Mouse (Mus musculus) urinary bladder, adult 18-20 months (tissue): ENCODE measurements around the gene Ctsl.

Source experiments
- DNase-seq, 2 experiments: peaks; one replicate each; pipeline ENCODE4 v3.0.0; 2022; ENCODE audit warnings: low spot score in 2 of 2, mixed read lengths in 2 of 2

Gene Ctsl

GRCm38 (mm10) chr13:64373695-64374094 is 3.0 kb upstream of the Ctsl start:
- DNase-seq = no peak

DNA sequence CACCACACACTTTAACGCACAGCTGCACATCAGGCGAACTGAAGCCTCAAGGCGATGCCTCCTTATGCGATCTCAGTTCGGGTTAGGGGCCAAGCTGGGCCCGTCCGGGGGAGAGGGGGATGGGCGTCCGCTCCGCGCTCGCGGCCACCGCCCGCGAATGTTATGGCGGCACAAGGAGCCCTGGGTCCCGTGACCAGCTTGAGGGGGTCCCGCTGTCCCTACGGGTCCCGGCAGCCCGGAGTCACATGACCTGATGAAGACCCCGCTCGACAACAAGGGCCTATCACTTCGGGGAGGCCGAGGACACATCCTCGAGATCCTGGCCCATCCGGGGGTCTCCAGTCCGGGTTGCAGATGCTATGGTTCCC is 901 bp downstream of the Ctsl start:
- peak in 1 of 2 experiments; percentile 5 for DNase-seq

DNA sequence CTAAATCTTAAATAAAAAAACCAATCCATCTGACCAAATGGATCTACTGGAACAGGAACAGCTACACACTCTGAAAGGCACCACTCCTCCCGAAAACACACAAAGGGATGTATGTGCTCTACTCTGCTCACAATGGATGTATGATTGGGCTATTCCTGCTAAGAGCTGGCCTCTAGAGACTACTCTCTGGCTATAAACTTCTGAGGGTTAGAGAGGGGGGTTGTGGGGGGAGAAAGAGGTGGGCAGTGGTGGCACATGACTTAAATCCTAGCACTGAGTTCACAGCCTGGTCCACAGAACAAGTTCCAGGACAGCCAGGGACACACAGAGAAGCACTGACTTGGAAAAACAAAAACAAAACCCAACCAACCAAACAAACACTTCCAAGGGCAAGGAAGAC is 2.1 kb downstream of the Ctsl start:
- DNase-seq = no peak

DNA sequence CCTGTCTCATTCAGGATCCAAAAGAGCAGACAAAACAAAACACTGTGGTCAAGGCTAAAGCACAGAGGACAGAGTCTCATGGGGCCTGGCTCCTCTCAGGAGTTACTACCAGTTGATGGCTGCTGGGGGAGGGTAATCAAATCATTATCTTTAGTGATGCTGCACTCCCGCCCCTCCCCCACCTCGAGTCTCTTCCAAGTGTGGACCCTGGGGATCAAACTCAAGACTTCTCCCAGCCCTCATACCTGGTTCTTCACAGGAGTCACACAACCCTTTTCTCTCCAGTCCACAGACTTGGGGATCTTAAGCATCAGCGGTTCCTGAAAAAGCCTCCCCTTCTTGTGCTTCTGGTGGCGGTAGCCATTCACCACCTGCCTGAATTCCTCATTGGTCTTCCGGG is 3.1 kb downstream of the Ctsl start:
- DNase-seq = no peak

GRCm38 (mm10) chr13:64365326-64365725 is 5.4 kb downstream of the Ctsl start:
- DNase-seq = no peak

GRCm38 (mm10) chr13:64364258-64364657 is 6.4 kb downstream of the Ctsl start:
- no peak for DNase-seq

DNA sequence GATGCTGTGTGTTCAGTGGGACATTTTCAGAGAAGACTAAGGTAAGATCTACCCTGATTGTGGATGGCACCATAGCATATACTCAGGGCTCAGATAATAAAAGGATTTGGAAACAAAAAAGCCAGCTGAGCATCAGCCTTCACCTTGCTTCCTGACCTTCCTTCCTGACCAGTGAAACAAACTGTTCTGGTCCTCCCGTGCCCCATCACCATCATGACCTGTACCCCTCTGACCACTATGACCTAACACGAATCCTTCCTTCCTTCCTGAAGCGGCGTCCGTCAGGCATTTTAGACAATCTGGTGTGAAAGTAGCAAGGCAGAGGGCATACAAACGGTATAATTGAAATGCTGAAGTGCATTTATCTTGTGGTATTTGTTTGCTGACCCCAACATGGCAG is 8.6 kb downstream of the Ctsl start:
- no peak for DNase-seq

- DNase-seq = no peak
These were observed 9.7 kb downstream of the Ctsl start for GRCm38 (mm10) chr13:64361020-64361419.

DNA sequence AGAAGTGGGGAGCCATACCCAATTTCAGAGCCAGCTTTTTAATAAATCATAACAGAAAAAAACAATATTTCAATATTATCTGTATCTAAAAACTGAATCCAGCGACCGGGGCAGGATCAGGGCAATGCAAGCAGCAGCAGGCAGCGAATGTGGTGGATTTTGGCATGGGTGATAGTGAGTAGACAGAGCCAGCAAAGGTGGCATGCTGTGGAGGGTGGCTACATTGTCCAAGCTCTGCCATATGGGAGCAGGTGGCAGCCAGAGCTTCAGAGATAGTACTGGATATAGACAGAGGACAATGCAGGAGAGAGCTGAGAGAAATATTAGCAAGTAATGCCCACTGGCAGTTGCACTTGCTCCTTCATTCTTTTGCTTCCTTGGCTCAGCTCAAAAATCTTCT is 11.0 kb downstream of the Ctsl start:
- DNase-seq = no peak

DNA sequence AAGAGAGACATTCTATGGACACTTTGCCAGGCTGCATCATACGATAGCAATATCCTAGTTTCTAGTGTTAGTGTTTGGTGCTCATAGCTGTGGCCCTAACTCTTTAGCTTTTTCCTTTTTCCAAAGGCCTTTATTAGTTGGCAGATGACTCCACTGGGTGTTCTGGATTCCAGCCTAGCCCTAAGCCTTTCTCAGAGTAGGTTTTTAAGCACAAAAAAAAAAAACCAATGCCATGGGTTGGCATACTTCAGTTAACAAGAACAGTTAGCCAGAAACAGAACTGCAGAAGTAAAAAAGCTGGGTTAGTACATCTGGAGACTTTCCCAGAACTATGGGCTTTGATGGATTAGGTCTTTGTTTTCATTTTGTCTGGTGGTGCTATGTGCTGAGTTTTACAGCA is 12.2 kb downstream of the Ctsl start:
- no peak for DNase-seq

DNA sequence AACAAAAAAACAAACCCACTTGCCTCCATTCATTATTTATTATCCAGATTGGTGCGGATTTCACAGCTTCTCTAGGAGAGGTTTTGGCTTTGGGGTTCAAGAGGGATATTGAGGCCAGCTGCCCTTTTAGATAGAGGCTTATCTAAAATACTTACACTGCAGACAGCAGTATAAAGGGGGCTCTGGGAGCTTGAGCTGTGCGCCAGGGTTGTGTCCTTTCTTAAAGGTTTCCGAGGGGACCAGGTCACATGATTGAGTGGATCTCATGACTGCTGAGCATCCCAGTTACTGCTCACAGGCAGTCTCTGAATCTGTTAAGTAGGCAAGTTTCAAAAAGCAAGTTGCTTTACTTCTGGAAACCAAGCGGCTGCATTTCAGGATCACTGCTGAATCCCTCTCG is 13.3 kb downstream of the Ctsl start:
- DNase-seq = no peak

DNA sequence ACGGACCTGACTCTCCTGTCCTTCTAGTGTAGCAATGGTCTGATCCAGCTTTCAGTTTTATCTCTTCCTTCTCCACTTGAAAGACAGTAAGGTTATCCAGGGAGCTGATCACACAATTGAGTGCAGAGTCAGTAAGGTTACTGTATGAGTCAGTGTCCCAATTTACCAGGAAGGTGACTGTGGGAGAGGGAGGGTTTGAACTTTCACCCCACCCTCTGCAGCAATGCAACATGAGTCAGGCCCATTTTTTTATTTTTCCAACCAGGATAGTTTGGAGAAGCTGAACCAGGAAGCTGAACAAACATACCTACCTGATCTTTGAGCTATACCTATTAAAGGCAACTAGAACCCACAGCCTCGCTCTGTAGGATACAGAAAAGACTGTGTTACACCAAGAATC is 21.2 kb downstream of the Ctsl start:
- DNase-seq = no peak

DNA sequence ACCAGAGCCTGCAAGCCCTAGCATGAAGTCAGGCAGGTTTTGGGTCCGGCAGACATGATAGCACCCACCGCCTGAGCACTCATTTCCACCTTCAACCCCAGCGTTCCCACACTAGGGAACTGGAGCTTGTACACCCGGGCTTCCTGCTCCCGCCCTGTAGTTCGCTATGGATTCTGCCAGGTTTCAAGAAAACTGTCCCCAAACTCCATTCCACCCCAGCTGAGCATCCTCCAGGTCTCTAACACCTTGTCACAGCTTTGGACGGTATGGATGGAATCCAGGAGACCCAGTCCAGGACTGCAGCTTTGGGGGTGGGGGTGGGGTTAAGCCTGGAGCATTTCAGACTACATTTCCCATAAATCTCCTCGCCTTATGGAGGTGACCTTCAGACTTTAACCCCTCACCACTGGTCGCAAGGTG is 26.6 kb downstream of the Ctsl start:
- DNase-seq = peak in 1 of 2 experiments; percentile 34

DNA sequence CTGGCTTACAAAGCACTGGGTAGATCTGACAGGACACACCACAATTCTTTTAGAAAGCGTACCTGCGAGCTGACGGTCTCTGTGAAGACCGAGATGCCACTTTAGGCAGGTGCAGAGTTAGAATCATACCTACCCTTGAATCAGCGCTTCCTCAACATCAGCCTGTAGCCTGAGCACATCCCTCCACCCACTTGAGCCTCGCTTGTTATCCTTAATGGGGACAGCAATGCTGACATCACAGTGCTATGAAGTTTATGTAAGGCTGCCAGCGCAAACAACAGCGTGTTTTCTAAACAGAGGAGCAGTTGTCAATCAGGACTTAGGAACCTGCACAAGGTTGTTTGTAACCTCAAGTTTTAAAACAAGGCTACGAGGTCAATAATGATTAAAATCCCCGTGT is 27.1 kb downstream of the Ctsl start:
- no peak for DNase-seq

DNA sequence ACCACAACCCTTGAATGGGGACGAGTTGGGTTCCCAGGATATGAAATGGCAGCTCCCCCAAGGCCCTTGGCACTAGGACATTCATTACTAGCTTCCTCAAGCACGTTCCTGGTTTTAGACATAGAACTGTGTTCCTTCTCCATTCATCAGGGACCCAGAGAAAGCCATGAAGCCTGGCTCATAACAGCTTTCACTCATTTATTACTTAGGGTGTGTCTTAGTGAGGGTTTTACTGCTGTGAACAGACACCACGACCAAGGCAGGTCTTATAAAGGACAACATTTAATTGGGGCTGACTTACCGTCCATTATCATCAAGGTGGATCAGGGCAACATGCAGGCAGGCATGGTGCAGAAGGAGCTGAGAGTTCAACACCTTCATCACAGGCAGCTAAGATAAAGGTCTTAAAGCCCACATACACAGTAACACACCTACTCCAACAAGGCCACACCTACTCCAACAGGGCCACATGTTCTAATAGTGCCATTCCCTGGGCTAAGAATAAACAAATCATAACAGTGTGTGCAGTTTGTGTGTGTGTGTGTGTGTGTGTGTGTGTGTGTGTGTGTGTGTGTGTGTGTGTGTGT is 35.1 kb downstream of the Ctsl start:
- DNase-seq = no peak

GRCm38 (mm10) chr13:64333102-64333501 is 37.6 kb downstream of the Ctsl start:
- DNase-seq = no peak

DNA sequence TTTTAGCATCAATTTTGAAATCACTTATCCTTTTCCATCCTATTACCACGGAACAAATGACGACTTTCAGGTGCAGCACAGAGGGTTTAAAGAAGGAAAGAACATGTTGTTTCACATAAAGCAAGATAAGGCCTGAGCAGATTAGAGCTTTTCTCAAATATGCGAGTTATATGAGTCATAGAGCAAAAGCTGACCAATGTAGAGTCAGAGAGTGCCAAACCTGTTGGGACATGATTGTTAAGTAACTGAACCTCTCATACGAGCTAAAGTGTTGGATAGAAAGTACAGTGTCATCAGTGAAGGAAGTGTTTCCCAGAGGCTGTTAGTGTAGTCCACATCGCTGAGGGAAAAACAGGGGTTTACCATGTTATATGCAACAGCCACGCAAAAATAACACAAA is 38.4 kb downstream of the Ctsl start:
- peak in 1 of 2 experiments; percentile 9 for DNase-seq

DNA sequence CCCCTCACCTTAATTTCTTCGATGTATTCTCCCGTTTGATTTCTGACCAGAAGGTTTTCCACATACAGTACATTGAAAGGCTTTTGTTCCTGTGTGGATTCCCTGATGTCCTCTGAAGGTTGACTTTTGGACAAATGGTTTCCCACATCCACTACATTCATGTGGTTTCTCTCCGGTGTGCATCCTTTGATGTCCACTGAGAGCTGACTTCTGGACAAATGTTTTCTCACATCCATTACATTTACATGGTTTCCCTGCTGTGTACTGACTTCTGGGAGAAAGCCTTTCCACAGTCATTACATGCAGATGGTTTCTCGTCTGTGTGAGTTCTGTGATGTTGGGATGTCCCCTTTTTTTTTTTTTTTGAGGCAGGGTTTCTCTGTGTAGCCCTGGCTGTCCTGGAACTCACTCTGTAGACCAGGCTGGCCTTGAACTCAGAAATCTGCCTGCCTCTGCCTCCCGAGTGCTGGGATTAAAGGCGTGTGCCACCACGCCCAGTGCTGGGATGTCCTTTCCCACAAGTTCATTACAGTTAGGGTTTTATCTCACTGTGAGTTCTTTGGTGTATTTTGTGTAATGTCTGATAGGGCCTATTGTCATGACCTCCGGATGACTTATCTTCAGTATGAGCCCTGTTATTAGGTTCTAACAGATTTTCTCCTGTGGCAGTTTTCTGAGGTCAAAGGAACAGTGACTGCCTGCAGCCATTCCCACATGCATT is 48.0 kb downstream of the Ctsl start:
- no peak for DNase-seq

DNA sequence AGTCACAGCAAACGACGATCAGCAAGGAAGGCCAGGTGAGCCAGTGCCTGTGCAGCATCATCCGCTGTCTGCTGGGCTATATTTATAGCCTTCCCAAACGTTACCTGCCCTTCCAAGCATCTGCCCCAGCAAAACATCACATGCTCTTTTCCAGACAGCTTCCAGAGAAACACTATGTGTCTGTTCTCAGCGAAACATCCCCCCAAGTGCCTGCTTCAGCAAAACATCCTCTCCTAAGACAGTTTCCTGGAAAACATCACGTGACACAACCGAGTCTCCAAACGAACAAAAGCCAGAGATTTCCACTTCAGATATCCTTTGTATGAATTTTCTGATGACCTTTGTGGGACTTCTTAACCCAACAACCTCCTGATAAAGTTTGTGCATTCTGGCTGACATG is 50.4 kb downstream of the Ctsl start:
- no peak for DNase-seq

GRCm38 (mm10) chr13:64319782-64320181 is 50.9 kb downstream of the Ctsl start:
- no peak for DNase-seq

DNA sequence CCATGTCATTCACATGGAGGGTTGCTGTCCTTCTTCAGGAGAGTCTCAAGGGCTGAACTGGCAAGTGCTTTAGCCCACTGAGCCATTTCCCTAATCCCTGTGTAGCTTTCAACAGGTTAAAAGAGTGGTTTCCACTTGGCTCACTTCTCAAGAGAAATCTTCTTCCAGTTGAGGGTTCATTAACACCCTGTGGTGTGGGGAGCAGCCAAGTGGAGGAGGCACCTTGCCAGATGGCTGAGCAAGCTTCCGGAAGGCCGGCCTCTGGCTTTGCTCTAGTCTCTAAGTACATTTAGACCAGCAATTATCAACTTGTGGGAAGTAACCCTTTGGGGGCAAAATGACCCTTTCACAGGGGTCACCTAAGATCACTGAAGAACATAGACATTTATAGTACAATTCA is 52.3 kb downstream of the Ctsl start:
- DNase-seq = no peak

GRCm38 (mm10) chr13:64315483-64316050 is 55.1 kb downstream of the Ctsl start:
- no peak for DNase-seq

DNA sequence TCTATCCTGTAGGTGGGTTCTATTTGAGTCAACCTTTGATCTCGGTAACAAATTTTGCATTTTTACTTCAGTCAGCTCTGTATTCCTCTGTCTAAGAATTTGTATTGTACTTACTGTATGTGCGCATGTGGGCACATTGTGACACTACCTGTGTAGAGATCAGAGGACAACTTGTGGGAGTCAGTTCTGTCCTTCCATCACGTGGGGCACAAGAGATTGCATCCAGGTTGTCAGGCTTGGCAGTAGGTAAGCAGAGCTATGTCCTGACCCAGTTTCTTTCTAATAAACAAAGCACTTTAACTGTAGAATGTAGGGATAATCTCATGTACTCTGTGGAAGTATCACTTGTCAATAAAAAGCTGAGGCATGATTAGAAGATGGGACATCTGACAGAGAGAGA is 56.6 kb downstream of the Ctsl start:
- no peak for DNase-seq

- no peak for DNase-seq
These were observed 57.8 kb downstream of the Ctsl start for GRCm38 (mm10) chr13:64312916-64313289.
